Mouse (Mus musculus) gastrocnemius, adult 2 months (tissue): ENCODE results near the gene Prkcb. TPM values are rescaled to one million over a fixed set of nuclear protein-coding genes. Genes with fewer than 3 reads are reported as not detected.

ENCODE experiments used
- DNase-seq: peaks from one replicate; pipeline ENCODE4 v3.0.0; 2022
- H3K27ac ChIP-seq: fragments of 200-600 bp; 2 replicates; pipeline ENCODE4 v1.8.1; 2022; ENCODE audit warnings: mild to moderate bottlenecking
- H3K4me3 ChIP-seq: fragments of 200-600 bp; 2 replicates; pipeline ENCODE4 v1.8.1; 2022; ENCODE audit warnings: mild to moderate bottlenecking, moderate library complexity
- CTCF ChIP-seq: fragments of 200-600 bp; IDR thresholded peaks from 2 replicates; pipeline ENCODE4 v1.8.1; 2022; ENCODE audit warnings: antibody characterized with exemption, mild to moderate bottlenecking, moderate library complexity
- intact Hi-C: fragments of 180-260 bp; cut with DNase I; formaldehyde crosslinking; loops from one replicate; pipeline ENCODE4 v1.15.1; 2025
- total RNA-seq, 2 experiments: library from RNA; stranded (reverse); gene quantifications; 2 replicates each; pipeline ENCODE4 v1.2.3; 2021

Prkcb gene
- total RNA-seq, 2 experiments from 2014 or later, result 0.54 to 1.1 TPM

DNA sequence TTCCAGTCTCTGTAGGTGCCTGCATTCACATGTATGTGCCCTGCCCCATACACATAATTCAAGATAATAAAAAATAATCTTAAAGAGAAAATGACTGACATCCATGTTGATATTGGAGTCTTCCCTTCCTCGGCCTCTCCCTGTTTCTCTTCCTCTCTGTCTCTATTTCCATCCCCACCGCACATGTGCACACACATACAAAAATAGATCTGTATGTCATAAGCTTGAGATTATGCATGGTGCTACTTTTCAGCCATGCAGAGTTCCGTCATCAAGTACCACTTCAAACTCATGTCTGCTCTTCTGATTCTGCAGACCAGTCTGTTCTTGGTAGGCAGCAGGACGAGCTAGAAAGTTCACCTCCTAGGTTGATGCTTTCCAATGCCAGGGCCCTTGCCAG lies 6.8 kb downstream of the Prkcb start:
- Histone ChIP-seq H3K4me3 (no peak overlapping the region), H3K27ac (no peak overlapping the region)
- no peak for TF ChIP-seq CTCF
- no peak for DNase-seq
- intact Hi-C loops, result no loop called here

DNA sequence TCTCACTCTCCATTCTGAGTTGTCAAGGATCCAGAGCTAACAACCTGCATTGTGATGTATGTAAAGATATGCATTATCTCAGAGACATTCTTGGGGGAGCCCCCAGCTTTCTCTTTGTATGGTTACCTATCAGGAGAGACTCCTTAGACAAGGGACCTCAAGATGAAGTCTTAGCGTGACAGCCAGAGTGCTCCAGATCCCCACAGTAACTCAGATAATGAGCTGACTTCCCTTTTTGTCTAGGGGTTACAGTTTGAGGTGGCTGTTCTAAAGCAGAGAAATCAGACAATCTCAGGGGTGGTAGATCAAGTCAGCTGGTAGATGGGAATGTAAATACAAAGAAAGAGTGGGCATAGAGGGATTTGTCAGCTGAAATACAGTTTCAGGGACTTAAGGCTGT lies 7.8 kb downstream of the Prkcb start:
- DNase-seq, result no peak
- intact Hi-C loops, result no loop called here
- Histone ChIP-seq H3K4me3 (no peak overlapping the region), H3K27ac (no peak overlapping the region)
- no peak for TF ChIP-seq CTCF

DNA sequence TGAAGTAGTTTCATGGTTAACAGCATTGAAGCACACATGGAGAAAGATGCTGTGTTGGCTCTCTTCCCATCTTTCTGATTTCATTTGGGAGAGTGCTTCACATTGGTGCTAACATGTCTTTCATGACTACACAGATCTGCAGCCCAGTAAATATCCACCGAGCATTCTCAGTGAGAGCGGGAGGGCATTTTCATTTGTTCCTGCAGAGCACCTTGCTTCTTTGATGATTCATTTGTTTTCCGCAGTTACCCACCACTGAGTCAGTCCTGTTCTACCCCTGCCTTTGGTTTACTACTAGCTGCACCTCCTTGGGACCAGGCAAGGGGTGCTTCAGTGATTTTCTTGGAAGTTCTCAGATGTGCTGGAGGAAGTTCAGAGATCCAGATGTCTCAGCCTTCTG lies 8.3 kb downstream of the Prkcb start:
- intact Hi-C loops, result no loop called here
- Histone ChIP-seq H3K27ac (no peak overlapping the region), H3K4me3 (no peak overlapping the region)
- no peak for DNase-seq
- TF ChIP-seq CTCF, result no peak

DNA sequence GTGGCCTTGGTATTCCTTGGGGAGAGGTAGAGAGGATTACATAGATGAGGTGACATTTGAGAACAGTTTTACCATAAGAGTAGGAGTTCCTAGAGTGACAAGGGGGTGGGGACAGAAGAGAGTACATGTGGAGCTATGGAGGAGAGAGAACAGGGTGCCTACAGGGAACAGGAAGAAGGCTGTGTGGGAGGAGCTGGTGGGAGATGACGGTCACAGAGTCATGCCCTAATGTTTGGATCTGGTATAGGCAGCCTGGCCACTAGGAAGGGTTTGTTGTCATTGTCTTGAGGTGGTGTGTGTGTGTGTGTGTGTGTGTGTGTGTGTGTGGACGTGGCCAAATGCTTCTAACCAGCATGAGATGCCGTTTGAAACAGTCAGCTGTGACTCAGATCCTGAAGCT lies 9.1 kb downstream of the Prkcb start:
- no peak overlapping the region for H3K4me3 ChIP-seq
- TF ChIP-seq CTCF, result no peak
- H3K27ac ChIP-seq, result no peak overlapping the region
- DNase-seq, result no peak
- intact Hi-C loops, result no loop called here

DNA sequence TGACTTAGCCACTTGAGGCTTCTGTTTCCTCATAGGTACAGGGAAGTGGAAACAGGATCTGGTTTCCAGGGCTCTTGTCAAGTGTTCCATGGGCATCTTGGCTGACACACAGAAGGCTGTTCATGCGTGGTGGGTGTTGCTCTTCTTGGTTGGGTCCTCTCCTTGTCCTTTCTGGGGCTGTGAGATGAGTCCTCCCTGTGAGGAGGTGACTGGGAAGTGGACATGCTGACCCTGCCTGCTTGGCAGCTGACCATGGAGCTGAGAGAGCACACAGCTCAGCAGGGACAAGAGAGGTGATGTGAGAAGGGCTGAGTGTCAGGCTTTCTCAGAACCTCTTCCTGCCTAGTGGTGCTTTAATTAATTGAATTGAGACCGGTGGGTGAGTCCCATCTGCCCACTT lies 10.2 kb downstream of the Prkcb start:
- intact Hi-C loops, result no loop called here

DNA sequence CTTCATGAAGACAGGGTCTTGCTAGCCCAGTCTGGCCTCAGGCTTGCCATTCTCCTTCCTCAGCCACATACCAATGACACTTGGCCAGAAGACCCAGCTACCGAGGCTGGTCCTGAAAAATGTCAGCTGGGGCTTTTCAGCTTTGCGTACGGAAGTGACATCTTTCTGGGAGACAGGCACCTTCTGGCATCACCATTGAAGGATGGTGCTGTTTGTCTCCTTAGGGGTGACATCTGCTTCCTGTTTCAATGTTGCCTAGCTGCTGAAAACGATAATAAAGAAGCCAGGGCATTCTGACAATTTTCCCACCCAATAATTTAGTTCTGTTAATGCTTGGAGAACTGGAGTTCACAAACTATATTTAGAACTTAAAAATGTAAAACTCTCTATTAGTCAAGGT lies 12.0 kb downstream of the Prkcb start:
- no peak for TF ChIP-seq CTCF
- intact Hi-C loops, result no loop called here
- Histone ChIP-seq H3K4me3 (no peak overlapping the region), H3K27ac (no peak overlapping the region)
- DNase-seq, result no peak

More for the DNA sequence above, 10.2 kb downstream of the Prkcb start:
- no peak overlapping the region for H3K27ac ChIP-seq
- H3K4me3 ChIP-seq, result no peak overlapping the region
- no peak for DNase-seq
- TF ChIP-seq CTCF, result no peak

DNA sequence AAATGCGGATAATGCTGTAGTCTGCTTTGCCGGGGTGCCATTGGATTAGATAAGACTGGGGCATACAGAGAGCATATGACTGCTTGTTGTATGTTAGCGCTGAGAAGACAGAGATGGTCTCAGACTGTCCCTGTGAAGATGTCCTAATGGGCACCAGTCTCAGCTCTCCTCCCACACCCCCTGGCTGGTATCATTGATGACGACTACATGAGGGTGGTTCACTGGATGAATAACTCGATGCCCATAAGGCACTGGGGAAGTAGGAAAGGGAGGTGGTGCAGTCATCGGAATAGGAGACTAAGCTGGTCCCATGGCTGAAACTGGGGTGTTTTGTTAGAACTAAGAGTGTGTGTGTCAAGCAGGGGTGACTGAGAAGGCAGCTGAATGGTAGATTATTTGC lies 14.0 kb downstream of the Prkcb start:
- no peak for TF ChIP-seq CTCF
- DNase-seq, result no peak
- Histone ChIP-seq H3K27ac (no peak overlapping the region), H3K4me3 (no peak overlapping the region)
- intact Hi-C loops, result no loop called here

DNA sequence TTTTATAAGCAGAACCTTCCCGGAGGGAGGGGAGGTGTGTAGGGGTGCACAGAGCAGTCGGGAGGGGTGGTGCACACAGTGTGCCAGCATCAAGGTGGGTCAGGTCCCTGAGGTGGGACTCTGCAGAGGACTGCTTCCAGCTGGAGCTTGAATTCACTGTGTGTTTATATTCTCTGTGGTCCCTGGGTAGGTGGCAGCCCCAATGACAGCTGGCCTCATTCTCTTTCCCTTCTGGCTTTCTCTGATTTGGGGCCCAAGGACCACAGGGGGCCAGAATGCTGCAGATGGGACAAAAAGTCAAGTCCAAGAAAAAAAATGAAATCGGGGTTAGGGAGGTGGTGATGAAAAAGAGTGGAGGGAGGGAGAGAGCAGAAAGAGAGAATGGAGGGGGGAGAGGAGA lies 15.4 kb downstream of the Prkcb start:
- intact Hi-C loops, result no loop called here
- no peak overlapping the region for H3K4me3 ChIP-seq
- TF ChIP-seq CTCF, result no peak
- no peak overlapping the region for H3K27ac ChIP-seq
- DNase-seq, result no peak

DNA sequence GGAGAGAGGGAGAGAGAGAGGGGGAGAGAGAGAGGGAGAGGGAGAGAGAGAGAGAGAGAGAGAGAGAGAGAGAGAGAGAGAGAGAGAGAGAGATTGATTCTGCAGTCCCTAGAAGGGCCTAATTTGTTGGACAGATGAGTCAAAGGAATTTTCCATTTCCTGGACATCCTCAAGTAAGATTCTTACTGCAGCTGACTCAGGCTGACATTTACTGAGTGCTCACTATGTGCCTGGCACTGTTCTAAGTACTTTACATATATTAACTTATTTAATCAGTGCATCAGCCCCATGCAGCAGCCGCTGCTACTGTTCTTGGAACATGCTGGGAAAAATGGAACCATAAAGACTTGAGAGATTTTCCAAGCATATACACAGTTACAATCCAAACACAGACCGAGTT lies 16.0 kb downstream of the Prkcb start:
- Histone ChIP-seq H3K4me3 (no peak overlapping the region), H3K27ac (no peak overlapping the region)
- no peak for TF ChIP-seq CTCF
- DNase-seq, result no peak
- intact Hi-C loops, result no loop called here

DNA sequence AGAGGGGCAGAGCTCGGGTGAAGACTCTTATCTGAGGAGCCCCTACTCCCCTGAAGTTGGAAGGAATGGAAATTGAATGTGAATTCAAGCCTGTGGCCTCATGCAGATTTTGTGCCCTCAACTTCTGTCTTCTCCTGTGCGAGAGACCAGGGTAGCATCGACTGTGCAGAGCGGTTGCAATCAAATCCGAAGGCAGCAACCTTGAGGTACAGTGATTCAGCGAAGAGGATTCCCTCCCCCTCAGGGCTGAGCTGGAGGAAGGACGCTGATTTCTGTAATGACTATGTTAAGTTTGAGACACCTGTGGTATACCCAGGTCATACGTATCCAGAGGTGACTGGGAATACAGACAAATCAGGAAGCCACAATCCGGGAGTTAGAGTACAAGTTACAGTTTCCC lies 18.7 kb downstream of the Prkcb start:
- no peak overlapping the region for H3K4me3 ChIP-seq
- H3K27ac ChIP-seq, result no peak overlapping the region
- no peak for TF ChIP-seq CTCF
- intact Hi-C loops, result no loop called here
- DNase-seq, result no peak

DNA sequence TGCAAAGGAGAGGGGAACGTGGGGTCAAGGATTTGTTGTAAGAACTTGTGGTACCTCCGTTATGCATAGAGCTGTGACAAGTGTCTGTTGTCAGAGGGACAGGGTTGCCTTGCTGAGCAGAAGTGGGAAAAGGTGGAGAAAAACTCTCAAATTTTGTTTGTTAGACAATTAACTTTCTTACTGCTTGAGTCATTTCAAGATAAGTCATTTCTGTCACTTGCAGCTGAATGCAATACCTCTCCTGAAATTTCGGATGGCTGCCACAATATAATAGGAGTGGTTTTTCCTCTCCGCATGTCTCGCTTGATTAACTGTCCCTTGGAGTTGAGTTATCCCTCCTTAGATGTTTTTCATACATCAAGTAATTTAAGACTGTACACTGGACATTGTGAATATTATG lies 20.1 kb downstream of the Prkcb start:
- intact Hi-C loops, result no loop called here
- H3K4me3 ChIP-seq, result no peak overlapping the region
- no peak for DNase-seq
- TF ChIP-seq CTCF, result no peak
- no peak overlapping the region for H3K27ac ChIP-seq

DNA sequence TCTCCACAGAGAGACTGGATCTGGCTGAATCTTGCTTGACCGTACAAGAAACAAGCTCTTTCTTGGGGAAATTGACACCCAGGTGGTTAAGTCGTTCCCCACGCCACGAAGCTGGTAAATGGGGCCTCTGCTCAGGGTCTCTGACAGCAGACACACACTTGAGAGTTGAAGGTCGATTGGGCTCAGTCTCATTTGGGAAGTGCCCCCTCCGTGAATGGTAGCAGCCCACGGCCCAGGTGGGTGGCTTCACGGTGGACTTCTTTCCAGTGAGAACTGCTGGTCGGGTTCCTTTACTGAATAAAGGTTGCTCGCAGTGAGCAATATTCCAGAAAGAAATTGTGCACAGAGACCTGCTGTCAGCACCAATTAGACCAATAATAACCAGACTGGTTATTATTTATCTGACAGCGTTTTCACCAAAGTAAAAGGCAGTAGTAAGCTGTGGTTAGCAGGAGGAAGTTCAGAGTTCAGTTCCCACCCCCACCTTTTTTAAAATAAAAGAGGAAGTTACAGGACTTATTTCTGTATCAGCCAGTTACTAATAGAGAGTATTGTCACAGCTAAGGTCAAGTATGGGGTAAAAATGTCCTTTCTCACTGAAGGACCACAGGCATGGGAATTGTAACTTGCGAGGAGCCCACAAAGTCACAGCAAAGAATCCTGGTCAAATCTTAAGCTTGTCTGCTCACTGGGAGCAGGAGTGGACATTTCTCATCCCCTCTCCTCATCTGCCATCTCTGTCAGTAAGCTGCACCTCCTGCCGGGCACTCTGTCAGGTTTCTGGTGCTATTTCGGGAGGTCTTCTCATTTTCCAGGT lies 21.6 kb downstream of the Prkcb start:
- TF ChIP-seq CTCF, result no peak
- intact Hi-C loops, result no loop called here
- Histone ChIP-seq H3K4me3 (no peak overlapping the region), H3K27ac (no peak overlapping the region)
- DNase-seq, result no peak

DNA sequence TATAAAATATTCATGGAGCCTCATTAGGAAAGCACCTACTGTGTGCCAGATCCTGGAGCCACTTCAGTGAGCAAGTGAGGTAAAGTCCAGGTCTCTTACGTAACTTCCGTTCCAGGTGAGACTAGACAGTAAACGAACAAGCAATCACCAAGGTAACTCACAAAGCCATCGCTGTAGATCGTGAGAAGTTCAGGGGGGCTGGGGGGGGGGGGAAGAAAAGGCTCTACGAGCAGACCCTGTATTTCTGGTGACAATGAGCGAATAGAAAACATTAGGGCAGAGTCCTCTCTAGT lies 22.1 kb downstream of the Prkcb start:
- no peak for TF ChIP-seq CTCF
- no peak overlapping the region for H3K27ac ChIP-seq
- H3K4me3 ChIP-seq, result no peak overlapping the region
- intact Hi-C loops, result no loop called here
- DNase-seq, result no peak

DNA sequence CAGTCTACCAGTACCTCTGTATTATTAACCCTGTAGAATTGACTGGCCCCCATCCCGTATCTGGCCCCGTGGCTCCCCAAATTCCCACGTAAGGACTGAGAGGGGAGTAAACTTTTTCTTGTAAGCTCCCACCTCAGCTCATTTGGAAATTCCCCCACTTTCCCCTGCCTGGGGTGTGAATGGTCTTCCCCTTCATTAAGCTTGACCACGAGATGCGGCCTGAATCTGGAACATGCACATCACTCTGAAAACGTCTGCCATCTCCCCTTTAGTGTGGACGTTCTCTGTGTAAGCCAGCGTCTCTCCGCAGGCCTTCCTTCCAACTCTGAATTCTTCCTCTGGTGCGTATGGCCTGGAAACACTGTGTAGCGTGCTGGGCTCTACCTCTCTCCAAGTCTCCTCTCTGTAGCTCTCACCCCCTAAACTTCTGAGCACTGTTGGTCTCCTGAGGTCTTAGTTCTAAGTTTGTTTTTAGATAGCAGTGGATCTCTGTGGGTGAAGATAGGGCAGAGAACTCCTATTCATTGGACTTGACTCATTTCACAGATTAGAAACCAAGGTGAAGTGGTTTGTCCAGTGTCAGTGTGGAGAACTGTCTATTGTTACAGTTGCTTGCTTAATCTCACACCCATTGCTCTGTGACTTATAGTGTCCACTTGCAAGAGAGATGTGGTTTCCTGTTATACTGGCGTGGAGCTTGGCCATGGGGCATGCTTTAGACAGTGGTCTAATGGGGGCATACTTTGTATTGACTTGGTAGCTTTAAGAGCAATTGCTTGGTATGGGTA lies 25.3 kb downstream of the Prkcb start:
- intact Hi-C loops, result no loop called here
- Histone ChIP-seq H3K27ac (no peak overlapping the region), H3K4me3 (no peak overlapping the region)
- TF ChIP-seq CTCF, result no peak
- no peak for DNase-seq
